Mouse (Mus musculus) neural tube, embryonic 13.5 days (tissue): Measurements from ENCODE around the gene Prrx2. TPM values are rescaled to one million over a fixed set of nuclear protein-coding genes. Genes with fewer than 3 reads are reported as not detected.

Experiments used
- ATAC-seq: fragments of 200-750 bp; cut with Nextera tagmentation; 2 replicates; pipeline ENCODE4 v1.8.0; 2017; ENCODE audit warnings: low read depth, mild to moderate bottlenecking, moderate TSS enrichment, moderate library complexity
- H3K27ac ChIP-seq: fragments of 300-500 bp; sonication (generic); replicated peaks from 2 replicates; pipeline ENCODE4 v1.5.1; 2015; ENCODE audit warnings: moderate library complexity, mild to moderate bottlenecking, inconsistent platforms
- H3K27me3 ChIP-seq: fragments of 300-500 bp; sonication (generic); 2 replicates; pipeline ENCODE4 v1.6.1; 2015; ENCODE audit warnings: mild to moderate bottlenecking, inconsistent platforms
- H3K36me3 ChIP-seq: fragments of 300-500 bp; sonication (generic); 2 replicates; pipeline ENCODE4 v1.6.1; 2015; ENCODE audit warnings: mild to moderate bottlenecking, inconsistent platforms
- H3K4me1 ChIP-seq: fragments of 300-500 bp; sonication (generic); replicated peaks from 2 replicates; pipeline ENCODE4 v1.6.1; 2015; ENCODE audit warnings: inconsistent platforms
- H3K4me2 ChIP-seq: fragments of 300-500 bp; sonication (generic); 2 replicates; pipeline ENCODE4 v1.6.1; 2015; ENCODE audit warnings: inconsistent platforms, mild to moderate bottlenecking, moderate library complexity
- H3K4me3 ChIP-seq: fragments of 300-500 bp; sonication (generic); 2 replicates; pipeline ENCODE4 v1.5.1; 2015; ENCODE audit warnings: mild to moderate bottlenecking, inconsistent platforms
- H3K9ac ChIP-seq: fragments of 300-500 bp; sonication (generic); 2 replicates; pipeline ENCODE4 v1.6.1; 2015; ENCODE audit warnings: moderate library complexity, mild to moderate bottlenecking, inconsistent platforms
- H3K9me3 ChIP-seq: fragments of 300-500 bp; sonication (generic); 2 replicates; pipeline ENCODE4 v1.6.1; 2016; ENCODE audit warnings: inconsistent platforms
- WGBS: fragments of 180-500 bp; shearing (Covaris S2); methylation state at CpG from one replicate; pipeline ENCODE4 v1.1.7; 2015; 5-methylcytosine and 5-hydroxymethylcytosine counted together
- polyA plus RNA-seq: library from polyadenylated mRNA; unstranded; fragments of >200 nt; fragmentation: Nextera tagmentation; extraction: Ambion mirVana; gene quantifications from 2 replicates; pipeline ENCODE4 v1.2.1, GENCODE M21; 2015

Gene Prrx2
- 1.7 and 4.9 TPM in 2 replicates for polyA plus RNA-seq

GRCm38 (mm10) chr2:30834373-30835022, at the start of gene Prrx2:
TSS of gene Prrx2 (plus strand) at chr2:30834972.
- no peak within 1 kb of the TSS for H3K9ac ChIP-seq
- WGBS, result 66% methylated on average over 9 of the region's 10 CpGs

GRCm38 (mm10) chr2:30787466-30787865, 47.3 kb upstream of the Prrx2 start:
- no peaks in the 10 kb centered on the region for H3K9me3 ChIP-seq
- no peak for ATAC-seq
- peak overlapping the region; percentile 59 for H3K27ac ChIP-seq
- no peak overlapping the region for H3K4me2 ChIP-seq
- 53% methylated on average over 4 of the region's 4 CpGs for WGBS
- no peaks in the 10 kb centered on the region for H3K27me3 ChIP-seq
- peak overlapping the region; percentile 34 for H3K9ac ChIP-seq
- no peaks in the 10 kb centered on the region for H3K36me3 ChIP-seq
- H3K4me3 ChIP-seq, result no peak overlapping the region
- H3K4me1 ChIP-seq, result peaks cover 42% of the 10 kb centered on the region

More at GRCm38 (mm10) chr2:30834373-30835022, at the start of gene Prrx2:
- Histone ChIP-seq H3K4me1 (peaks cover 26% of the 10 kb centered on the region), H3K4me3 (no peak within 1 kb of the TSS), H3K9me3 (no peaks in the 10 kb centered on the region), H3K36me3 (no peaks in the 10 kb centered on the region), H3K27ac (peak within 1 kb of the TSS; percentile 49), H3K27me3 (peaks cover 15% of the 10 kb centered on the region; the same call in 1 of the 2 replicates), H3K4me2 (no peak within 1 kb of the TSS)
- no peak for ATAC-seq

- no peak overlapping the region for H3K27ac ChIP-seq
- 80% methylated on average over 7 of the region's 7 CpGs for WGBS
- no peaks in the 10 kb centered on the region for H3K9me3 ChIP-seq
- no peak overlapping the region for H3K9ac ChIP-seq
- ATAC-seq, result no peak
- H3K4me1 ChIP-seq, result peaks cover 38% of the 10 kb centered on the region
- no peaks in the 10 kb centered on the region for H3K27me3 ChIP-seq
- no peaks in the 10 kb centered on the region for H3K36me3 ChIP-seq
- no peak overlapping the region for H3K4me2 ChIP-seq
- H3K4me3 ChIP-seq, result no peak overlapping the region
These were observed 42.7 kb upstream of the Prrx2 start for GRCm38 (mm10) chr2:30792061-30792460.

DNA sequence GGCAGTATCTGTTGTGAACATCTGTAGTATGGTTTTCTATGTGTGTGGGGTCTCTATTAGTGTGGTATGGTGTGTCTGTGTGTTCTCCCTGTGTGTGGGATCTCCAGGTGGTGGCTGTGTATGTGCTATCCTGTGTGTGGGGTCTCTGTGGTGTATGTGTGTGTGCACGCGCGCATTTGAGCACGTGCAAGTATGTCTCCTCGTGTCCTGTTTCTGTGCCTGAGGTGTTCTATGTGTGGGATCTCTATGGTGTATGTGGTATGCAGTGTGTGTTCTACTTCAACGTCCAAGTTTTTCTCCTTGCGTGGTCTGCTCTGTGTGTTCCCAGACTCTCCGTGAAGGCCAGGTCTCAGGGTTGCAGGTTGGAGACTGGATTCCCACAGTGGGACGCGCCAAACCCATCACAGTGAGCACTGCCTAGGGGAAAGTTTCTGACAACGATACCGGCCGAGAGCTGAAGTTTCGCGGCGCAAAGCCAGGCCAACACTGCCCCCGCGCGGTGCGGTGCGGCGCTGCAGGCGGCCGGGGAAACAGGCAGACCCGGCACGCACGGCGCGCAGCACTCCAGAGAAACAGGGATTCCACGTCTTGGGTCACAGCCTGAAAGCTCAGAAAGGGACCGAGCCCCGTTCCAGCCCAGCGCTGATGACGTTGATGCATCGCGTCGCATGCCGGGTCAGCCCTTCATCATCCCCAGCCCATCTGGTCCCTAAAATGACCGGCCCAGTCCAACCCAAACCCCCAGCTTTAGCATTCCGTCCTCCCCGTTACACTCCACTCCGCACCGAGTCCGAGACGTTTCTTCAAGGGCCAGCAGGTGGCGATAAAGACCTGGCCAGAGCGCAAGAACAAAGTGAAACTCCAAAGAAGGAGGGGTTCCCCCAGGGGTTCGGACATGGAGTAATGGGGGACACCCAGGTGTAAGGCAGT, 40.3 kb upstream of the Prrx2 start:
- H3K9ac ChIP-seq, result peak overlapping the region; percentile 72
- no peaks in the 10 kb centered on the region for H3K9me3 ChIP-seq
- no peaks in the 10 kb centered on the region for H3K36me3 ChIP-seq
- H3K4me1 ChIP-seq, result peaks cover 37% of the 10 kb centered on the region
- peak overlapping the region; percentile 37 for H3K4me3 ChIP-seq
- peak overlapping the region; percentile 84 for H3K27ac ChIP-seq
- no peaks in the 10 kb centered on the region for H3K27me3 ChIP-seq
- WGBS, result 4% methylated on average over 48 of the region's 48 CpGs
- peak; percentile 73 for ATAC-seq
- H3K4me2 ChIP-seq, result peak overlapping the region; percentile 60

GRCm38 (mm10) chr2:30795271-30795888, 39.4 kb upstream of the Prrx2 start:
- H3K27me3 ChIP-seq, result peaks cover 9% of the 10 kb centered on the region
- H3K4me1 ChIP-seq, result peaks cover 42% of the 10 kb centered on the region
- no peaks in the 10 kb centered on the region for H3K9me3 ChIP-seq
- peak overlapping the region; percentile 85 for H3K27ac ChIP-seq
- H3K36me3 ChIP-seq, result no peaks in the 10 kb centered on the region
- peak overlapping the region; percentile 60 for H3K4me2 ChIP-seq
- H3K9ac ChIP-seq, result peak overlapping the region; percentile 27; the same call in 1 of the 2 replicates
- WGBS, result 62% methylated on average over 7 of the region's 7 CpGs
- ATAC-seq, result no peak
- no peak overlapping the region for H3K4me3 ChIP-seq

DNA sequence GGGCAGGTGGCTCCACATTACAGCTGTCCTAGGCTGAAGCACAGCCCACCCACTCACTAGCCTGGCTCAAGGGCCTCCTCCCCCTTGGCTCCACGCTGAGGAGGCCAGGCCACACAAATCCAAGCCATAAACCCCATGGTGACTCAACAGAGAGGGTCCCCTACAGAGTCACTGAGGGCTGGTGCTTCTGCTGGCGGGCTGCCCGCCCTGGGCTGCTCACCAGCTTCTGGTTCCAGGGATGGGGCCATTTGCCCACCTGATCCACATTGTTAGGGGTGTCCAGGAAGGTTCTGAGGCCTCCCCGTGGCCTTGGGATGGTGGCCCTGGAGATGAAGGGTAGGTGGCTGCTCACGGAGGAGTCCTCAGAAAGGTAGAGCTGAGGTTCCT, 38.9 kb upstream of the Prrx2 start:
- peak overlapping the region; percentile 85 for H3K27ac ChIP-seq
- no peaks in the 10 kb centered on the region for H3K9me3 ChIP-seq
- H3K4me2 ChIP-seq, result peak overlapping the region; percentile 39
- H3K4me1 ChIP-seq, result peaks cover 46% of the 10 kb centered on the region
- H3K36me3 ChIP-seq, result no peaks in the 10 kb centered on the region
- peak overlapping the region; percentile 27; the same call in 1 of the 2 replicates for H3K9ac ChIP-seq
- 37% methylated on average over 5 of the region's 5 CpGs for WGBS
- peak; percentile 13; the same call in 1 of the 2 replicates for ATAC-seq
- peaks cover 14% of the 10 kb centered on the region for H3K27me3 ChIP-seq
- H3K4me3 ChIP-seq, result peak overlapping the region; percentile 11; the same call in 1 of the 2 replicates

DNA sequence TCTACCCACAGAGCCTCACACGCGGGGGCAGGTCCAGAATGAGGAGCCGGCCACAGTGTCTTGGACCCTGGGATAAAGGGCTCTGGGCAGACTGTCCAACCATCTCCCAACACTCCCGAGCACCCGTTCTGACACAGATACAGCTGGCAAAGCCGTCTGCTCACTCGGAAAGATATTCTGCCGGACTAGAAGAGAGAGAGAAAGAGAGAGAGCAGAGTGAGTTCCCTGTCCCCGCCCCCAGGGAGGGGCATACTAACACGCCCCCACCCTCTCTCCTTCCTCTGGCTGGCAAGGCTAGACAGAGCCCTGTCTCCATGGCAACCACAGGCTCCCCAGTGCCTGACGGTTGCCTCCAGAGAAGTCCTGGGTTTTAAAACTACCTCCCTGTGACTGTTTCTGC, 38.4 kb upstream of the Prrx2 start:
- H3K27me3 ChIP-seq, result peaks cover 19% of the 10 kb centered on the region
- H3K4me1 ChIP-seq, result peaks cover 51% of the 10 kb centered on the region
- no peaks in the 10 kb centered on the region for H3K36me3 ChIP-seq
- peak; percentile 82 for ATAC-seq
- peak overlapping the region; percentile 85 for H3K27ac ChIP-seq
- no peaks in the 10 kb centered on the region for H3K9me3 ChIP-seq
- WGBS, result 4% methylated on average over 11 of the region's 11 CpGs
- peak overlapping the region; percentile 11; the same call in 1 of the 2 replicates for H3K4me3 ChIP-seq
- H3K4me2 ChIP-seq, result peak overlapping the region; percentile 39
- peak overlapping the region; percentile 27; the same call in 1 of the 2 replicates for H3K9ac ChIP-seq

DNA sequence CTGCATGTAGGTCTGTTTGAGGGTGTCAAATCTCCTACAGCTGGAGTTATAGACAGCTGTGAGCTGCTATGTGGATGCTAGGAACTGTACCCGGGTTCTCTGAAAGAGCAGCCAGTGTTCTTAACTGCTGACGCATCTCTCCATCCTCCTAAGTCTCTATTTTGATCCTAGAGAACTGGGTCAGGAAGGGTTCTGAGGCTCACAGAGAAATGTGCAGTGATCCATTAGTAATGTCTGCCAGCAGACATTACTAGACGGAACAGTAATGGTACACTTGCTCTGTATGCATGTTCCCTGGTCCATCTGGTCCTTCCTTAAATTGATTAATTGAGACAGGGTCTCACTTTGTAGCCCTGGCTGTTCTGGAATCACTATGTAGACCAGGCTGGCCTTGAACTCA, 35.3 kb upstream of the Prrx2 start:
- peaks cover 43% of the 10 kb centered on the region for H3K27me3 ChIP-seq

DNA sequence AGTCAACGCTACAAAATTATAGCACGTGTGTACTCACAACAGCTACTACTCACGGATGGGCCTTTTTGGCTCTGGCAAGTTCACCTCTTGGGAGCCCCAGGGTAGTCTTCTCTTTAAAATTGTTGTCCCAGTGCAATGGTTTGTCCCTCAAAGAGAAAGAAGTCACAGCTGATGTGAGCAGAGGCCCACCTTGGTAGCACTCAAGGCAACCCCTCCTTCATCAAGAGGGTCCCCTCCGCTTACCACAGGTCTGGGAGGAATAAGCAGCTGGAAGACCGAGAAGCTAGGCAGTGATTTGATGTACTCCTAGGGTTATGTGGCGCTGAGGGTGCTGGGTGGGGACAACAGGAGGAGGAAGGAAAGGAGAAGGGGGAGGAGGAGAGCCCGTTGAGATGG, 34.1 kb upstream of the Prrx2 start:
- Histone ChIP-seq H3K4me1 (peaks cover 38% of the 10 kb centered on the region), H3K27me3 (peaks cover 43% of the 10 kb centered on the region), H3K9ac (peak overlapping the region; percentile 67; the same call in 1 of the 2 replicates), H3K27ac (no peak overlapping the region), H3K4me2 (peak overlapping the region; percentile 77), H3K36me3 (no peaks in the 10 kb centered on the region), H3K4me3 (peak overlapping the region; percentile 43), H3K9me3 (no peaks in the 10 kb centered on the region)
- 22% methylated on average over 7 of the region's 7 CpGs for WGBS
- no peak for ATAC-seq

More for the DNA sequence above, 35.3 kb upstream of the Prrx2 start:
- H3K4me2 ChIP-seq, result no peak overlapping the region
- no peaks in the 10 kb centered on the region for H3K36me3 ChIP-seq
- ATAC-seq, result no peak
- no peak overlapping the region for H3K27ac ChIP-seq
- no peaks in the 10 kb centered on the region for H3K9me3 ChIP-seq
- no peak overlapping the region for H3K4me3 ChIP-seq
- H3K9ac ChIP-seq, result no peak overlapping the region
- WGBS, result 78% methylated on average over 3 of the region's 3 CpGs
- peaks cover 47% of the 10 kb centered on the region for H3K4me1 ChIP-seq

DNA sequence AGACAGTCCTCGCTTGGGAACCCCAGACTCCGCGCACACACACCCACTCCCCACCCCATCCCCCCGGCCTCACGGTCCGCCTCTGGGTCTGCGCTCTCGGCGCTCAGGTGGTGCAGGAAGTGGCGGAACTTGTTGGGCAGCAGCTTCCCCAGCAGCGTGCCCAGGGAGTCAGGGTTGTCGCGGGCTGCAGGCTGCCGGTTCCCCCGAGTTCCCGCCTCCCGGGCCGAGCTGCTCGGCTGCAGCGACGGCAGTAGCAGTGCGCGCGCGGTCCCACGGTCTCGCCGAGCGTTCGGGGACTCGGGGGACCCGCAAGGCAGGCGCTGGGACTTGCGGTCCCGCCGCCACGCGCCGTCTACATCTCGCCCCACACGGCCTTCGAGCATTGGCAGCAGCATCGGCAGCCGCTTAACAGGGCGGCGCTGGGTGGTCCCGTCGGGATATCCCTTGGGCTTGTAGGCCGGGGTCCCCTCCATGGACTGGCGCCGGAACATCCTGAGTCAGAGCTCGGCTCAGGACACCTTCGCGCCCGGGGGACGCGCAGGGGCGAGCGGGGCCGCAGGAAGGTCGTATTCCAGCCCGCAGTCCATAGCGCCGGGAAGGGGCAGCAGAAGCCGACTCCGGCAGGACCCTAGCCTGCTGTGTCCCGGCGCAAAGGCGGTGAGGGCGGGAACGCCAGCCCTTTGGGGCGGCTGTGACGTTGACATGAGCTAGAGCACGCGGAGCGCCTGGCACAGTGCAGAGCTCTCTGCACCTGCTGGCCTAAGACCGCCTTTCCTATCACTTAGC, 33.5 kb upstream of the Prrx2 start:
- Histone ChIP-seq H3K4me1 (peaks cover 32% of the 10 kb centered on the region), H3K36me3 (no peaks in the 10 kb centered on the region), H3K9me3 (no peaks in the 10 kb centered on the region), H3K27ac (no peak overlapping the region), H3K4me3 (peak overlapping the region; percentile 43), H3K4me2 (peak overlapping the region; percentile 77), H3K9ac (peak overlapping the region; percentile 67), H3K27me3 (peaks cover 43% of the 10 kb centered on the region)
- 1% methylated on average over 76 of the region's 77 CpGs for WGBS
- peak; percentile 20; the same call in 1 of the 2 replicates for ATAC-seq

- no peak within 1 kb of the TSS for H3K4me3 ChIP-seq
- no peak within 1 kb of the TSS for H3K4me2 ChIP-seq
- H3K9me3 ChIP-seq, result no peaks in the 10 kb centered on the region
- no peak within 1 kb of the TSS for H3K27ac ChIP-seq
- peaks cover 43% of the 10 kb centered on the region for H3K27me3 ChIP-seq
- no peaks in the 10 kb centered on the region for H3K36me3 ChIP-seq
- peaks cover 26% of the 10 kb centered on the region for H3K4me1 ChIP-seq
- 82% methylated on average over 3 of the region's 3 CpGs for WGBS
- no peak within 1 kb of the TSS for H3K9ac ChIP-seq
- no peak for ATAC-seq
These were observed 31.2 kb upstream of the Prrx2 start, which contains the start of gene 1700001O22Rik for GRCm38 (mm10) chr2:30803604-30804003. TSS of gene 1700001O22Rik (minus strand) at chr2:30803661.
